Mouse (Mus musculus): ENCODE results near the gene Elf2. TPM values are rescaled to one million over a fixed set of nuclear protein-coding genes. Genes with fewer than 3 reads are reported as not detected.
"Not testable (repeated sequence)": the region's sequence is repeated elsewhere in the genome, so short reads cannot be mapped to it uniquely, and the experiment has no call there.

Gene Elf2
- total RNA-seq, 2 experiments from 2014 or later, result 64.6 to 116 TPM

- ATAC-seq (replicated peaks; ENCODE audit: poor library complexity, severe bottlenecking), result no peak
These were observed 20.6 kb upstream of the Elf2 start for GRCm38 (mm10) chr3:51361066-51361465.

DNA sequence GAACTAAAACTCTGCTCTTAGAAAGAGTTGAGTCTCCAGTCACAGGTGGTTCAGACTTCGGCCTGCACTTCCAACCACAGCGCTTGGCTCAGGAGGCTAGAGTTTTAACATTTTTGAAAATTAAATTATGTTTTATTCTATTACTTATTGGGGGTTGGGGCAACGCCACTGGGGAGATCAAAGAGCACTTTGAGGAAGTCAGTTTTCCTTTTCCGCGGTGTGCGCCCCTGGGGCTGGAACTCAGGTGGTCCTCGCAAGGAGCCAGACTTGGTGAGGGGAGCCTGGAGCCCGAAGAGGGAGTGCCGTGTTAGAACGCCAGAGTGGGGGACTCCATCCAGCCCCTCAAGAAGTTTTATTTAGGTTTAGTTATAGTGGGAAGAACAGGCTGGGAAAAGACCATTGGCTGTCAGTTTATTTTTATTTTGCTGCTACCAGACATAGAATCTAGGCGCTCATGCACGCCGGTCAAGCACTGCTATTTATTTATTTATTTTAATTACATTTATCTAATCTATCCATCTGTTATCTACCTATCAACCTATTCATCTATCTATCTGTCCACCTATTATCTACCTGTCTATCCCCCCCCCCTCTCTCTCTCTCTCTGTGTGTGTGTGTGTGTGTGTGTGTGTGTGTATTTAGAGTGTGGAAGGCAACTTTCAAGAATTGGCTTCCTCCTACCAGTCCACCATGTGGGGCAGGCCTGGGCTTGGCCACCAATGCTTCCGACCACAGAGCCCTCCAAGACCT is 19.3 kb upstream of the Elf2 start:
- ATAC-seq (replicated peaks; ENCODE audit: poor library complexity, severe bottlenecking), result no peak

DNA sequence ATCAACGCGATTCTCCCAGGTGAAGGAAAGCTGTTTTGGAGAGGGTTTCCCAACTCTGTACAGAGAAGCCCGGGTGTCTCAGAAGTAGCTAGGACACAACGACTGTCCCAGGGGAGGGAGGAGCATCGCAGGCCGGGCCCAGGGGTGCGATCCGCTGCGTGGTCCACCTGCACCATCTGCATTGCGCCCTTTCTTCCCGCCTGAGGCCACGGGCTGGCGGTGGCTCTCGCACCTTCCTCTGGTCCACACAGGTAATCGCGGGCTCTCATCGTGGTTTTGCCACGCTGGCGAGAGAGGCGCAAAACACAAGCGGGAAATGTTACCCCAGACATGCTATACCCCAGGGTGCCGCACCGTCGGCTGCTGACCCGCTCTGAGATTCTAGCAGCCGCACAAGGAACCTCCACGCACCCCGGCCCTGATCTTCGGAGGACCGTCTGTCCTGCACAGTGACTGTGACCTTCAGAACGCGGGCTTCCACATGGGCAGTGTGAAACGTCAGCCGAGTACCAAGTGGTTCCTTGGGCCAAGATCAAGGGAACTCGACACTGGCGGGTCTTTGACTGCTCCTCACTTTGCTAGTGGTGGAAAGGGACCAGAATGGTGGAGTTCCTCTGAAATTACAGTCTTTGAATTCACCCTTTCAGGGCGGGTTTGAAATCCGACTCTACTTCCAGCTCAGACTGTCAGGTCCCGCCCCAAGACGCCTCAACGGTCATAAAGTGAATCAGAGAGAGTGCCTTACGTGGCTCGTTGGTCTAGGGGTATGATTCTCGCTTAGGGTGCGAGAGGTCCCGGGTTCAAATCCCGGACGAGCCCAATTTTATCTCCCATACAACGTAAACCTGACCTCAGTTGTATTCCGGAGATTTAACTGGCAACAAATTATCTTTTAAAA is 18.4 kb upstream of the Elf2 start:
- peak; percentile 70 for ATAC-seq (replicated peaks; ENCODE audit: poor library complexity, severe bottlenecking)

DNA sequence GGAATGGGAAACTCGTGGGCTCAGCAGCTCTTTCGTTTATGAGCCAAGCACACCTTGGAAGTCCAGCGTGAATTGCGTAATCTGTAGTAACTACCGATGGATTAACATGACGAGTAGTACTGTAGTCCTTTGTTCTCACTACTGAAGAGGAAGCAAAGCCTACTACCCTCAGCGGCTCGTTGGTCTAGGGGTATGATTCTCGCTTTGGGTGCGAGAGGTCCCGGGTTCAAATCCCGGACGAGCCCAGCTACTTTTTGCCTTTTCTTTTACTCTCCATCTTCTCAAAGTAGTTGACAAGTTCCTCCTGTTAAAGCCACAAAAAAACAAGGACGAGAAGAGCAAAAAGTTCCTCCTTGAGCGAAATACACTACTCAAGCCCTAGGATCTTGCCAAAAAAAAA is 17.7 kb upstream of the Elf2 start:
- peak; percentile 58 for ATAC-seq (replicated peaks; ENCODE audit: poor library complexity, severe bottlenecking)

DNA sequence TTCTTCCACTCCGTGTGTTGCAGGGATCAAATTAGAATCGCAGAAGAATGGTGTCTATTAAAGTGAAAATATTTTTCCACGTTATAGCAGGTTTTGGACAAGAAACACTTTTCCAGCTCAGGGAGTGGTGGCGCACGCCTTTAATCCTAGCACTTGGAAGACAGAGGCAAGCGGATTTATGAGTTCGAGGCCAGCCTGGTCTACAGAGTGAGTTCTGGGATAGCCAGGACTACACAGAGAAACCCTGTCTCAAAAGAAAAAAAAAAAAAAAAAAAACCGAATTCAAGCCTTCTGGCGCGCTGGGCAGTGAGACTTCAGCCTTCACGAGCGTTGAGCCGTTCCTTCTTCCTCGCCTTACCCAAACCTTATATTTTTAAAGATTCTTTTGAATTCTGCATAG is 17.2 kb upstream of the Elf2 start:
- ATAC-seq (replicated peaks; ENCODE audit: poor library complexity, severe bottlenecking), result no peak

- no peak for ATAC-seq (replicated peaks; ENCODE audit: poor library complexity, severe bottlenecking)
These were observed 16.6 kb upstream of the Elf2 start for GRCm38 (mm10) chr3:51357078-51357477.

DNA sequence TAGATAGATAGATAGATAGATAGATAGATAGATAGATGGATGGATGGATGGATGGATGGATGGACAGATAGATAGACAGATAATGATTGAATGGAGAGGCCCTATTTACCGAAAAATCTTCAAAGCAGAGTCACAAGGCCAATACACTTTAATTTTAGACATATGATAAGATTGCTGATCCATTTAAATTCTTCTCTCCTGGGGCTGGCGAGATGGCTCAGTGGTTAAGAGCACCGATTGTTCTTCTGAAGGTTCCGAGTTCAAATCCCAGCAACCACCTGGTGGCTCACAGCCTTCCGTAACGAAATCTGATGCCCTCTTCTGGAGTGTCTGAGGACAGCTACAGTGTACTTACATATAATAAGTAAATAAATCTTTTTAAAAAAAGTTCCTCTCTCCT is 14.5 kb upstream of the Elf2 start:
- not testable (repeated sequence) for ATAC-seq (replicated peaks; ENCODE audit: poor library complexity, severe bottlenecking)

DNA sequence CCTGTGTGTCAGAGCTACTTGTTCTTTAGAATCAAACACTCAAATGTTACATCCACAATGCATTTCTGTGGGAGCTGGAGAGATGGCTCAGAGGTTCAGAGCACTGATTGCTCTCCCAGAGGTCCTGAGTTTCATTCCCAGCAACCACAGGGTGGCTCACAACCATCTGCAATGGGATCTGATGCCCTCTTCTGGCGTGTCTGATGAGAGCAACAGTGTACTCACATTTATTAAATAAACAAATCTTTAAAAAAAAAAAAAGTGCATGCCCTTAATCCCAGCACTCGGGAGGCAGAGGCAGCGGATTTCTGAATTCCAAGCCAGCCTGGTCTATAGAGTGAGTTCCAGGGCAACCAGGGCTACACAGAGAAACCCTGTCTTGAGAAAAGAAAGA is 13.6 kb upstream of the Elf2 start:
- ATAC-seq (replicated peaks; ENCODE audit: poor library complexity, severe bottlenecking), result no peak

- peak; percentile 81 for ATAC-seq (replicated peaks; ENCODE audit: poor library complexity, severe bottlenecking)
These were observed 13.0 kb upstream of the Elf2 start for GRCm38 (mm10) chr3:51353325-51354033.

DNA sequence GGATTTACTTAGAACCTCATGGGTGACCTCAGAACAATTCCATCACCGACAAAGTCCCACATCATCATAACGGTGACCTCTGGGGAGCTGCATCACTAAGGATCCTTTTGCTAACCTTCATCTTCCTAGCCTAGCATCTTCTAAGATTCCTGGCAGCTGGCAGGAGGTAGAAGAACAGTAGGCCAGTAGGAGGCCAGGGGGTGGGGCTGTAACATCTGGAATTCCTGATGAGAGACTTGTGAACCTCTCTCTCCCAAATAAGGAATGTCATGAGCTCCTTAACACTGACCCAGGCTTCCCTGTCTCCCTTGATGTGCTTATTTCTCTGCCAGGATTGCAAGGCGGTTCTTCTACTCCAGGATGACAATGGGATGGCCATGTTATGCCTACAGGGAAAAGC is 10.3 kb upstream of the Elf2 start:
- no peak for ATAC-seq (replicated peaks; ENCODE audit: poor library complexity, severe bottlenecking)

DNA sequence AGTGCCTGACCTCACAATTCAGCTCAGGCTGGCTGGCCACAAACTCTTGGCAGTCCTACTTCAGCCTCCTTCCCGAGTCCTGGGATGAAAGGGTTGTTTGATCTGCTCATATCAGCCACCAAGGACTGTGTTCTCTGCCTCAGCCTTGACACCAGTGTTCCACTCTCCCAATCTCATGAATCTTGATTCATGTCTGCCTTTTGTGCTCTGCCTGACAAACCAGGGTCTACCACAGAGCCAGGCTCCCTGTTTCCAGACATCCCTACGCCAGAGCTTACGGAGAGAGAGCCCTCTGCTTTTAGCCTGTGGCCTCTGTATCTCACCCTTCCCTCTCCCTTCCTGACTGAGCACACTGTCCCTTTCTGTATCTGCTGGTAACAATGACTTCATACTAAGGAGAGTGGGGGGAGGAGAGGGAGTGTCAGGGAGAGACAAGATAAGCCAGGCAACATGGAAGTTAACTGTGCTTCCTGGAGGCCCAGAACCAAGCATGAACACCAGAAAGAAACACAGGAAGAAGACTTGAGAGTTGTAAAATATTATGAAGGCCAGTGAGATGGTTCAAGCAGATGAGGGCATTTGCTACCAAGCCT is 8.3 kb upstream of the Elf2 start:
- ATAC-seq (replicated peaks; ENCODE audit: poor library complexity, severe bottlenecking), result no peak

DNA sequence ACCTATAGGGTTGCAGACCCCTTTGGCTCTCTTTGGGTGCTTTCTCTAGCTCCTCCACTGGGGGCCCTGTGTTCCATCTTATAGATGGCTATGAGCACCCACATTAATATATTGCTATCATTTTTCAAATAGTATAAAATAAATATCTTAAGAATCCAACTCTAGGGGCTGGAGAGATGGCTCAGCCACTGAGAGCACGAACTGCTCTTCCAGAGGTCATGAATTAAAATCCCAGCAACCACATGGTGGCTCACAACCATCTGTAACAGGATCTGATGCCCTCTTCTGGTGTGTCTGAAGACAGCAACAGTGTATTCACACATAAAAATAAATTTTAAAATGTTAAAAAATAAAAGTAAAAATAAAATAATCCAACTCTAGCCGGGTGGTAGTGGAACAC is 4.6 kb upstream of the Elf2 start:
- not testable (repeated sequence) for ATAC-seq (replicated peaks; ENCODE audit: poor library complexity, severe bottlenecking)

- ATAC-seq (replicated peaks; ENCODE audit: poor library complexity, severe bottlenecking), result not testable (repeated sequence)
These were observed 3.7 kb upstream of the Elf2 start for GRCm38 (mm10) chr3:51344182-51344581.

DNA sequence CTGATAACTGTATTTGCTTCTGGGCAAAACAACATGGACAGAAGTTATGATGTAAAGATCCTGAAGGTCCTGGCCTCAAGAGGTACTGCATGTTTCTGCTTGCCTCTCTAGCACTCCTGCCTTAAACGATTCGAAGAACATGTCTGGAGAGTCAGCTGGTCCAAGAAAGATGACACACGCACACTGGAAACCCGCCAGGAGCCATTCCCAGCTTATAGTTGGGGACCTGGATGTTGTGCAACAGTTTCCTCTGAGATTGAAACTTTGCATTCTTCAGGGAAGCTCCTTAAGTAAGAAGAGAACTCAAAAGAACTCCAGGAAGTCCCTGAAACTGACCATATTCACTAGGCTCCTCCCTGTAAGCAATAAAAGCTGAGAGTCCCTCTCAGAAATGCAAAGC is 2.8 kb upstream of the Elf2 start:
- ATAC-seq (replicated peaks; ENCODE audit: poor library complexity, severe bottlenecking), result no peak

DNA sequence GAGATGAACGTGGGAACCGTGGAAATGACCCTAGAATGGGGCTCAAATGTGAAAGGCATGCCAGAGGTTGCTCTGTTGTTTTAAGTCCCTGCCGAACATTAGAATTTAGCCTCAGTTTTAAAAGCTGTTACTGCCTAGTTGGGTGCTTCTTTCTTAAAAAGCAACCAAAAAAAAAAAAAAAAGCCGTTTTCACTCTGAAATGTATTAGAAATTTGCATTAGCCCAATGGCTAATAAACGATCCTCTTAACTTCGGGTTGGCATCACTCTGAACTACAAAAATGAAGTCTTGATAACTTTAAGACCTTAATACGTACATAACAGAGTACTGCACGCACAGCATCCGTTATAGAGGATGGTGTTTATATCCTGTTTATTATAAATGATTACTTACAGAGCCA is 1.7 kb upstream of the Elf2 start:
- no peak for ATAC-seq (replicated peaks; ENCODE audit: poor library complexity, severe bottlenecking)

GRCm38 (mm10) chr3:51341268-51342081 is 1.0 kb upstream of the Elf2 start:
- ATAC-seq (replicated peaks; ENCODE audit: poor library complexity, severe bottlenecking), result peak; percentile 41

- no peak for ATAC-seq (replicated peaks; ENCODE audit: poor library complexity, severe bottlenecking)
These were observed 520 bp downstream of the Elf2 start for GRCm38 (mm10) chr3:51339734-51340551.

- ATAC-seq (replicated peaks; ENCODE audit: poor library complexity, severe bottlenecking), result no peak
These were observed 1.1 kb downstream of the Elf2 start for GRCm38 (mm10) chr3:51339378-51339733.

DNA sequence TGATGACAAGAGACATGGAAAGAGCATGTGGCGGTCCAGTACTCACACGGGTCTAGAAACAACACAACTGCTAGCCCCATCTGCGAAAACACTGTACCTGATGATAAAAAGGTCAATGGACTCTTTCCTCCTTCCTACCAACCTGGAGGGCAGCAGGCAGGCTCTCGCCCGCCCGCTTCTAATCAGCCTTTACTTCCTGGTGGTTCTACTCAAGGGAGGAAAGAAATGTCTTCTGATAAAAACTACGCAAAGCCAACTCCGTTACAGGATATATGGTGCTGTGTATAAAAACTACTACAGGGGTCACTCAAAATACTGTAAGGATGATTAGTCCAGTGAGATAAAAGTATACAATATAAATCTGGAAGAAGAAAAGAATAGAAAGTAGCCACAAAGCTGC is 5.1 kb downstream of the Elf2 start:
- no peak for ATAC-seq (replicated peaks; ENCODE audit: poor library complexity, severe bottlenecking)
